Mouse (Mus musculus) layer of hippocampus, postnatal 36 days (tissue): ENCODE measurements around the gene Slc25a28. TPM values are rescaled to one million over a fixed set of nuclear protein-coding genes. Genes with fewer than 3 reads are reported as not detected.

ENCODE experiments used
- DNase-seq, 2 experiments: peaks; one replicate each; pipeline ENCODE4 v3.0.0; 2022
- total RNA-seq, 2 experiments: library from RNA; stranded (reverse); gene quantifications; 2 replicates each; pipeline ENCODE4 v1.2.3; 2021

Gene Slc25a28
- total RNA-seq, 2 experiments from 2014 or later: 43.3 to 43.6 TPM

DNA sequence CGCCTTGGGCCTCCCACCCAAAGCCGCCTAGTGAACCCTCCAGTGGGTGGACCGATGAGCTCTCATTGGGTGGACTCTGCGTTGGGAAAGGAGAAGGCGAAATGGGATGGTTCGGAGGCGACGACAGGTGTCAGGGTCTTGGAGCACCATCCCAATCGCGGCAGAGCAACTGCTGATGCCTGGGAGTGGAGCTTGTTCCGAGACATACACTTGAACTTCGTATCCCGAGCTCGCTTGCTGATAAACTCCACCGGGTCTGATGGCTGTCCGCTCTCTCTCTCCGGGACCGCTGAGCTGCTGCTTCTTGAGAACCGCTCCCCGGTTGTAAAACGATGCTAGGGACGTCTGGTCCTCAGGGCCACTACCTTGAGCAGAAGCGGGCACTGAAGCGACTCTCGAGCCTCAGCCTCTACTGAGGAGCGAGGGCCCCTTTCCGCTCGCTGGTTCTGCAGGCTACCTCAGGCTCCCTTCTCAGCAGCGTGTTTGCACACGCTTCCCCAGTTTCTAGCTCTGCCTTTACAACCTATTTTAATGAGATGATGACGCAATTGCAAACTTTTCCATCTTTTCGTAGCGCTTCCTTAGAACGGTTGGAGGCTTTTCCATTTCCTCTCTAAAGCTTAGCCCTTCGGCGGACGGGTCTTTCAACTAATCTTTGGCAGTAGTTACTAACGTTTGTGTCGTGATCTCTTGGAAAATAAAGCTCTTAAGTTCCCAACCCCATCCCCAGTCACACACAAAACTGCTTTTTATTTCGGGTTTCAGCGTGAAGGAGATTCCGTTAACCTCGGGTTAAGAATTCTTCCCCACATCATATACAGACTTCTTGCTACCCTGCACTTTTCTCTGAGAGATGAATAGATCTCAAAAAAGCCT, 1.1 kb upstream of the Slc25a28 start:
- no peak for DNase-seq

DNA sequence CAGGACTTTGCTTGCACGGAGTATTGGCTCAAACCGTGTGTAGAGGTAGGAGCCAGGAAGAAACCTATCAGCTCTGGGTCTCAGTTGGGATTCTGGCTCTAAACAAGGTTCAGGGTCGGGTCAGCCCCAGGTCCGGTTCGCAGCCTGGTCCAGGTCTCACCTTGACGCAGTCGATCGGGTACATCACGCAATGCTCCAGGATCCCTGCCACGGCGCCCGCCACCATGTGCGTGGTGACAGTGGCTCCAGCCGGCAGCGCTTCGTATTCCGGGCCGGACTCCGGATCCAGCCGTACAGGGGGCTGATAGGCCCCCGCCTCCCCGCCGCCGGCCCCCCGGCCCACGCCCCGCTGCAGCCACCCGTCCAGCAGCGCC, 378 bp downstream of the Slc25a28 start:
- DNase-seq: no peak

DNA sequence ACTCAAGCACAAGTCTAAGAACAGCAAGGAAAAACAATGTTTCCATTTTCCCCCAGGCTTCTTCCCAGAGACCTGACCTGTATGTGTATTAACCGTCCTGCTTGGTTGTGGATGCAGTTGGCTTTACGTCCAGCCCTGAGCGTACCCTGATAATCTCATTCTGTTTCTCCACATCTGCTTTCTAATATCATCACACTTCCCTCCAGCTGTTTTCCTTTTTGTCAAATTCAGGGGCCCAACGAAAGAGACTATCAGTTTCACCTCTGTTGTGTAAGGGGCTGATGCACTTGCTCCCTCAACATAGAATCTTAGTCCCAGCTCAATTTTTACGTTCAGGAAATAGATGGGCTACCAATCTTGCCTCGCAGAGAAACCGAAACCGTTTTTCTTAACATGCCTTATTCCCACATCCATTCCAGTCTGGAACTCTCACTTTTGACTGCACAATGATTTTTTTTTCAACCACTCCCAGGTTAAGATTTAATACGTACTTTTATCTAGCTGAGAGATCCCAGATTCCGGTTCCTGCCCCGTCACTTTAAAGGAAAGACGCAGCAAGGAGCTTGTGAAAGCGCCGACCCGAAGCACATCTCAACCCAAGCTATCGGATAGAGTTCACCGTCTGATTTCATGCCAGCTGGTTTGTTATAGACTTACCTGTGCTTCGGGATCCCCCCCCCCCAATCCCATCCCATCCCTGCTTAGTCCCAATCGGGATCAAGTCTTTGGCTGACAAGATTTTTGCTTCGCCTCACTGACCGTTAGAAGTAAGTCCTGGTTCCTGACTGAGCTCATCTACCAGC, 967 bp downstream of the Slc25a28 start:
- DNase-seq: no peak

DNA sequence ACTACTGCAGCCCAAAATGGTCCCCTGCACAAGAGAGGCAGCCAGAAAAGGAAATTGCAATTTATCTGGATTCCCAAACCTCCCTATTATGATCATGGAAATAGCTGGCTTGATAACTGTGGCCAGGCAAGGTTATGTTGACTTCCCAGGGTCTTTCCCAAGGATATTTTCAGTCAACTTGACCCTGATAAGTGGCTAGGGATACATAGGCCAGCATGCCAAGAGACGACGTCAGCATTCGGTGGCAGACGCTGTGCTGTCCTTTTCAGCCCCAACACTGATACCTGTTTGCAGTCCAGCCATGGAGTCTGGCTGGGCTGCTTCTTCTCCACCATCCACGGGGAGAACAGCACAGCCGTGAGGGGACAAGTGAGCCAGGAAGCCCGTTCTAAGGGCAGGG, 3.6 kb downstream of the Slc25a28 start:
- DNase-seq: no peak

DNA sequence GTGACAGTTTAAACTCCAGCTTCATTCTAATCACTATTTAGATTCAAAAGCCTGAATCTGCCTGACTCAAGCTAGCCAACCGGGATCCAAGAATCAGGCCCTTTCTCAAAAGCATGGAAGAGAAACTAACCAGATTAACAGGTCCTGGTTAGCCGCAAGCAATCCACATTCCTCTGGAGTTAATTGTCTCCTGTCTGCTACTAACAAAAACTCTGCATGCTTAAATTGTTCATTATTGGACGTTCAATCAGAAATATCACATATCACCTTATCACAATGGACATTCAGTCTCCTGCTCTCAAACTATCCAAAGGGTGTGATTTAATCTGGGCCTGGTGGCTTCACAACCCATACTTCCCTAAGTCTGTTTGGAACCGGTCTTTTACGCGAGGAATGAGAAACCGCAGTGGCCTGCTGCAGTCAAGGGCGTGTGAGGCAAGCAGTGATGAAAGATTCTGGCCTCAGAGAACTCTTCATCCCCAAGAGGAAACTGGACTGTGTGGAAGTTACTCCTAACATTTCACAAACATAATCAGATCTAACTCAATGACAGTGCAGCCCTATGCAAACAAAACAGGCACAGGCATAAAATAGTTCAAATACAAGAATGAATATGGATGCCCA, 5.4 kb downstream of the Slc25a28 start:
- DNase-seq: no peak

DNA sequence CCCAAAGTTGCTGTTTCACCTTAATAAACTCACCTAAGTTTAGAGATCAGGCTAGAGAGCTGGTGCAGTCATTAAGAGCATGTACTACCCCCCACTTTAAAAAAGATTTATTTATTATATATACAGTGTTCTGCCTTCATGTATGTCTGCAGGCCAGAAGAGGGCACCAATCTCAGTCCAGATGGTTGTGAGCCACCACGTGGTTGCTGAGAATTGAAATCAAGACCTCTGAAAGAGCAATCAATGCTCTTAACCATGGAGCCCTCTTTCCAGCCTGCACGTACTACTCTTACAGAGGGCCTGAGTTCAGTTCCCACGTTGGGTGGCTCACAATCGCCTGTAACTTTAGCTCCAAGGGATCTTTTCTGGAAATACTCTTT, 7.3 kb downstream of the Slc25a28 start:
- no peak for DNase-seq

DNA sequence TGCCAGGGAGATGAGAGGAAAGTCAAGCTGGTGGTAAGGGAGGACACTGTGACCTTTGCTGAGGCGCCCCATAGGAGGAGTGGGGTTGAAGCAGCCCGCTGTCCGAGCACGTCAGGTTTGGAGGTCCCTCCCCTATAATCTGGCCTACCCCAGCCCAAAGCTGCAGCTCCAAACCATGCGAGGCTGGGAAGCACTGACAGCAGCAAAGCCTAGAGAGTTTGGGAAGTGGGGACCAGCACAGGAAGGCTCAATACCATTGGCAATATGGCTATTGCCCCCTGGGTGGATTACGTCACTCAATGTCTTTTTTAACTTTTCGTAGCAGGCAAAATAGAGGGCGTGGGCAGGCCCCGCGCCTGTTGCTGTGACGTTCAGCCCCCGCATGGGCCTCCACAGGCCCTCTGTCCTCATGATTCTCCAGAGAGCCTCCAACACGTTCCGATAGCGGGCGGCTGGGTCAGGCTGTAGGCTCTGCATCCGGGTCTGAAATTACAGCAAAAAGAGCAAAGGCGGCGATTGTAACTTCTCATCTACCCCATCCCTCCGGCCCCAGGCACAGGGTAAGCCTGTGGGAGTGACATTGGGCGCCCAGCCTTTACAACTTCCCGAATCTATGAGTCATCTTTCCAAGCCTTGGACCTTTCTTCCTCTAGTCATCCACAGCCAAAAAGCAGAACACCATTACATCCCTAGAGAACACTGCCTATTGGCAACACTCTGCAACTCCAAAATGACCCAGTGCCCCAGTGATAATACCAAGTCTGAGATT, 7.8 kb downstream of the Slc25a28 start:
- no peak for DNase-seq

DNA sequence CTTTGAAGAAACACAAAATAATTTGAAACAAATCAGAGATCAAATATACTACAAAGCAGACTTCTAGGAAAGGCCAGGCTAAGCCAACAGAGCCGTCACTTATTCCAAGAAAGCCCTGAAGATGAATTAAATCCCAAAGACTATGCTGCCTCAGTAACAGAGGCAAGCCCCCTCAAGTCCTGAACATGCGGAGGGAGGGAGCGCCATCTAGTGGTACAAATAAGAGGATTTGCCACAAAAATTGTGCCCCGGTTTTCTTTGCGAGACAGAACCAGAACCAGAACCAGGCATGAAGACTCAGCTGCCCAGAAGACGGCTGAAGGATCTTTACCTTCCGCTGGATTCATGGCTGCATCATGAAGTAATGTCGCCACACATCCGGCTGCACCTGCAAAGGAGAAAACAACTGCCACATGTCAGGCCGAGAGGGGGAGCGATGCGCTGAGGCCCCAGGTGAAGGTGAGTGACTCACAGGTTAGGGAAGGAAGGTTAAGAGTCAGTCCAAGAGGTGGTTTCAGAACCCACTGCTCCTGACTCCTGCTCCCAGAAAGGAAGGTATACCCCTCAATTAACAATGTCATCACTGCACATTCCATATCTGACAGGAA, 9.1 kb downstream of the Slc25a28 start:
- DNase-seq: peak in 1 of 2 experiments; percentile 41

DNA sequence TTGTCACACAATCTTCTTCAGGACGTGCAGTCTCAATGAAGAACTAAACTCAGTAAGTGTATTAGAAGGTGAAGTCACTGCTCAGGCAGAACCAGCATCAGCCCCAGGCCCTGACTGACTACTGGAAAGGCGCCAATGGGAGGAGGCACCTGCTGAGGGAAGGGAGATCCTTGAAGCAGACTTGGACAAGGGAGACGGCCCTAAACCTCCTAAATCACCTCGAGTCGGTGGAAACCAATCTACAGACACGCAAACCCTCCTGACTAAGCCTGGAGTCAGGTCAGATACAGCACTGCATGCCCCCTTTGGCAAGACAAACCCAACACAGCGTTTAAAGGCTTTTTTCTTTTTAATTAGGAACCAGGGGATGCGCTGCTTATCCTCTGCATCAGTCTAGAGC, 11.2 kb downstream of the Slc25a28 start:
- DNase-seq: no peak

DNA sequence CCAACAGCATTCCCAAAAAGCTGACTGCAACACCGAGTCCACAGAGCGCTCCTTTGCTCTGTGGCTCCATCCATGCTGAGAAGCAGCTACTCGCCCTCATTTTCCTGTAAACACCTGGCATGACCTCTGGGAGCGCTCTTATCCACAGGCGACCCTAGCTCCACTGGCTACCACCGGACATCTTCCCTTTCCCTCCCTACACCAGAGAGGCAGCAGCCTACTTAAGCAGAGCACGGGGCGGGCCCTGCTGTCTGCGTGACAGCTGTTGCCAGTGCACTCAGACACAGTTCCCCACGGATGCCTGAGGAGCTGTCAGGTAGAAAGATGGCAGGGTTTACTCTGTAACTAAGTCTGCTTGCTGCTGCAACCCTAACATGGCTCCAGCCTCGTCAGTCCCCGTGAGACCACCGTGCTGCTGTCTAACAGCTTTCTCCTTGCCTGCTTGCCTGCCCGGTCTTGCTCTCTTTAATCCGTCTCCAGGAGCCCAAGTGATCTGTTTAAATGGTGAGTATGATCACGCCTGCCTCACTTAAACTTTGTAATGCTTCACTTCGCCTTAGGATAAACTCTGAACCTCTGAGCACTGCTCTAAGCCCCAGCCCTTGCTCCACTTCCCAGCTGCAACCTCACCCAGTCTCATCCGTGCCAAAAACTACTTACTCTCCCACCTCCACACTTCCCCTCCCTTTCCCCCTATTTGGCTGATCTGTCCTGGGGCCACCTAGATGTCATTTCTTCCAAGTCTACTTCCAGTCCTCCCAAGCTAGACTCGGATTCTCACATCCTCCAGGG, 12.3 kb downstream of the Slc25a28 start:
- no peak for DNase-seq

DNA sequence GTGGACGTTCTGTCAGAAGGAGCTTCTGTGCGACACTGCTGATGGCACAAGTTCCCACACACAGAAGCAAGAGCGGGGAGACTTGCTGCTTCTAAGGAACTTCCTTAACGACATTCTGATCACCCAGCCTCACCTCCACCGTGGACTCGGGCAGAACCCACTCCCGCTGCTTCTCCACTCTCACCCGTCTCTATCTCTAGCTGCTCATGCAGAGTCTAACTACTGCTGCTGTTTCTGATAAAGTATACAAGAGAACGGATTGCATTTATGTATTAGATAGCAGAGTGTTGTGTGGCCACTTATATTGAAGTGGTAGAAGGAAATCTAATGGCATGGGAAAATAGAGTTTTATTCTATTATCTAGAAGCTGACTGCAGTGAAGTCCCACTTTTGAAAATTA, 13.9 kb downstream of the Slc25a28 start:
- no peak for DNase-seq

DNA sequence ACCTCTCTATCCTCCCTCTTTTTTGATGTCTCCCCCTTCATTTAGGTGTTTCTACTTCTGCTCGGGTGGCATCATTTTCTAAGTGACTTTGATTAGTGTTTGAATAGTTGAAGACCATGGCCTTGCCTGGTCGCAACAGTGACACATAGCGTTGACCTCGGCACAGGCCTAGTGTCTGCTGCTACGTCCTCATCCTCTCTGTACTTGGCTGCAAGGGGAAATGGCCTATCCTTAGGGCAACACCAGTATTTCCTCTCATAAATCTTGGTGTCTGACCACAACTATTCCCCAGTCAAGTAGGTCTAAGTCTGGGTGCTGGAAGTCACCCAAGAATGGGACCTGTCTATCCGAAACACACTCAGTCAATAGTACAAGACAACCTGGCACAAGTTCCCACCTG, 15.0 kb downstream of the Slc25a28 start:
- DNase-seq: no peak

DNA sequence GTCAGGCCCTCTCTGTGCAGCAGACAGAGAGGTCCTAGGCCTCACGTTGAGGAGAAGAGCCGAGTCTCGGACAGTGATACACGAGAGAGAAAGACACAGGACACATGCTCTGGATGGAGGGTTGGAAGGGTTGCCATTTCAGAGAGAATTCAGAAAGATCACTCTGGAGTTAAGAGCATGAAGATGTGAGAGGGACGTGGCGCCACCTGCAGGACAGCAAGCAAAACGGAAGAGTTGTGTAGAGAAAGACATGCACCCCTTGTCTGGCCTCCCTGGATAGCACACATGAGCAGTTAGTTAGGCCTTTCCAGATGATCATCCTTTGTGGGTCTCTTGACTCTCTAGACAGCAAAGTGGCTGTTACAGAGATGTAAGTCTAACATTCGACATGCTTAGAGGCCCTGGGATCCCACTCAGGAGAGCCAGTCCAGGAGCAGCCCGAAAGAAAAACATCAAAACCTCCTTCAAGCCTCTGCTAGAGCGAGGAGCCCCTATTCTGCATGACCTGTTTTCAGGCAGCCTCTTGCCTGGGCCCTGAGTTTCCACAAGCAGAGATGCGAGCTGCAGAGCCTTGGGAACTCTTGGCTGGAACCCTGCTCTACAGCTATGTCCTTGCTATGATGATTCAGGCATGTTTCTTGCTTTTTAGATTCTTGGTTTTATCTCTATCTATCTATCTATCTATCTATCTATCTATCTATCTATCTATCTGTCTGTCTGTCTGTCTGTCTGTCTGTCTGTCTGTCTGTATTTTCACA, 18.8 kb downstream of the Slc25a28 start:
- peak; percentile 41 to 54 for DNase-seq

DNA sequence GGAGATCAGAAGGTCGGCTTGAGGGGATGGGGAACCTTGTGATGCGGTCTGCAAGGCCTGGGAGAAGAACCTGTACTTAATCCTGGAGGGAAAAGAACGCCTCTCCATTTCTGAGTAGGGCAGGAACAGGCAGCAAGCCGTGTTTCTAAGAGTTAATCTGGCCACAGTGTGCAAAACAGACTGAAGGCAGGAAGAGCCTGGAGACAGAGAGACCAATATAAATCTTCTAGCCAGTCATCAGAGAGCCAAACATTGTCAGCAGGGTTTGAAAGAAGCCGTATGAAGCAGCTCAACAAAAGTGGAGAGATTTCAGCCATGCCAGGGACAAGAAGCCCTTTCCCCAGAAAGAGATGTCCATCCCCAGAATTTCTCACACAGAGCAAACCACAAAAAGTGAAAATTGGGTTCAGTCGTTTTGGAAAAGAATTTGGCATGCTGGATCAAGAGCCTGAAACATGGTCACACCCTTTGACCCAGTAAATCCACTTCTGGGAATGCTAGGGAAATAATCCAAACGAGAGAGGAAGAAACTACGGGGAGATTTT, 23.4 kb downstream of the Slc25a28 start:
- DNase-seq: no peak

DNA sequence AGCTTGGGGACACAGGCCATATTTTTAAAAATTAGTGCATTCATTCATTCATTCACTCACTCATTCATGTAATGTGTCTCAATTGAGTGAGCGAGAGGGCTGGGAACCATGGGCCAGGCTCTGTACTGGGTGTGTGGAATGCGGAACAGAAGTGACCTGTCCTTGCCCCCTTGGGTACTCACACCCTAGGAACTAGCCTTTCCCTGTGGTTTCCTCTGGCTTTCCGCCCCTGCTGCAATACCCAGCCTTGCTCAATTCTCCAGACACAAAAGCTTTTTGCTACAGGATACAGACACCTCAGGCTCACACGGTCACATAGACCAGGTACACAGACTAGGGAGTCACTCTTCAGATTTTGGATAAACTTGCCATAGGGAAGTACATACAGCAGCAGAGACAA, 26.3 kb downstream of the Slc25a28 start:
- DNase-seq: no peak

DNA sequence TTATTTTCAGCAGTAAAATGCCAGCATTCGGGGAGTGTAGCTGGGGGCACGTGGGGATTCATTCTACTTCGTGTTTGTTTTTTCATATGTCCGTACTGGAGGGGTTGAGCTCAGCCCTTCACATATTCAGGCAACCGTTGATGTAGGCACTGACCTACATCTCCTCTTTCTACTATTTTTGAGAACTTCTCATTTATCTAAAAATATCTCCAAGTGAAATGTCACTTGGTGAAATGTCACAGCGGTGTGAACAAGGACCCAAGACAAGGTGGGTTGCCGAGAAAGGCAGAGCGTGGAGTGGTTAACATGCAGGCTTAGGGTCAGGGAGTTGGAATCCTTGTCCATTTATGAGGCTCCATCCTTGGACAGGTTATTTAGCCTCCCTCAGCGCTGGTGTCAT, 27.4 kb downstream of the Slc25a28 start:
- DNase-seq: no peak

DNA sequence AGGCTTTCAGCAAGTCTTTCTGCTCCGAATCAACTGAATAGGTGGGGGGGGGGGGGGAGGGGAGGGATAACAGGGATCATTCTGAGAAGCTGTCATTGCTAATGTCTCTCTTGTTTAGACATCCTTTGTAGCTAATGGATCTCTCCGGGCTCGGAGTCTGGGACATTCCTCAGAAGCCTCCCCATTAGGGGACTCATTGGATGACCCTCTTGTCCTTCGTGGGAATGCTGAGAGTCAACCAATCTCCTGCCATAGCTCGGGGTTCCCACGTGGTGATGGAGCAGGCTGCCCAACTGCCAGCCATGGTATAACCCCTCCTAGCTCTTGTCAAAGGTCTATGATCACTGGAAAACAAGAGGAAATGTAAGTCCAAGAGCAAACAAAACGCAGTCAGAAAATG, 27.8 kb downstream of the Slc25a28 start:
- DNase-seq: no peak

DNA sequence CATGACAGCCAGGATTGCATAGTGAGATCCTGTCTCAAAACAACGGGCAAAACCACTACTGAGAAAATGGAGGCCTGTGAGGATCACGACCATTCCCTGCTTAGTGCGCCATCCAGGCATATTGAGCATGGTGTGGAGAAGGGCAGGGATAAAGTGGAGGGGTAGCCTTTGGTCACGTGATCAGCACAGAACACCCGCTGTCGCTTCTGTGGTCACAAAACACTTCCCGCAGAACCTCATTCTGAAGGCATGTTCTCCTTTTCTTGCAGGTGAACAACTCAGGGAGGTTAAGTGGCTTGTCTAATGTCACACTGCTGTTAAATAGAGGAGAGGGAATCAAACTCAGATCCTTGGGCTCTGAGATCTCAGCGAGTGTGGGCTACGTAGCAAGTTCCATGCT, 29.2 kb downstream of the Slc25a28 start:
- DNase-seq: no peak

DNA sequence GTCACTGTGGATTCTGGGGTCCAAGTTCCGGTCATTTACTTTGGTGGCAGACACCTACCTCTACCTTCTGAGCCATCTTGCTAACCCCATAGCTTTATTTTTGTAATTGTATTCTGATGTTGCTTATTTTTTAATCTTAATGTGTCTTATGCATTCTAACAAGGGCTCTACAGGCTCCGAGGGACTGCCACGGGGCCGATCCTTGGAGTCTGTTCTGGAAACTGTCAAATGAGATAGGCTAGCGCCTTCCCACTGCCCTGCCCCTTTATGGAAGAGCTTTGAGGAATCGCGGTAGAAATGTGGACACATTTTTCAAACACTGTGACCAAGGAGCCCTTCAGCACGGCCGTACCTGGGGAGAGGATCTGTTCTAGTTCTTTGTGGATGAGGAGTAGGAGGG, 31.8 kb downstream of the Slc25a28 start:
- DNase-seq: no peak

DNA sequence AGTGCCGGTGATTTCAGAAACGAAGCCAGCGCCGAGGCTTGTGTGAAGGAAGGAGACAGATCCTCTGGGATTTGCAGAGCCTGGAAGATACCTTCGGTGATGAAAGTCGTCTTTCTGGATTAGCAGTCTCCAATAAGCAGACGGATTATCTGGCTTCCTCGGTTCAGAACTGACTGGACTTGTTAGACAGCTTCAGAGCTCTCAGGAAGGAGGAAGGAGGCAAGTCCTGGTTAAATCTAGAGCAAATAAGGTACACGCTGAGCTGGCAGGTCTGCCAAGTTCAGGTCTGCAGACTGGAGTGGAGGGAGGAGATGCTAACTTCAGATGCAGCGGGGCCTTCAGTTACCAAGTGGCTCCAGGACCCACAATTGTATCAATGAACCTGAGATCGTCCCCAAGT, 32.8 kb downstream of the Slc25a28 start:
- DNase-seq: no peak
